Mouse (Mus musculus) 3134 (cell line): ENCODE measurements around the gene Dnah12.
"Not testable (repeated sequence)": the region's sequence is repeated elsewhere in the genome, so short reads cannot be mapped to it uniquely, and the experiment has no call there.

Experiments
- DNase-seq: peaks from one replicate; pipeline ENCODE4 v3.0.0-alpha.2; 2011; ENCODE audit warnings: low spot score; ENCODE audit not compliant: insufficient read length; ENCODE audit errors: extremely low read depth

Gene Dnah12

DNA sequence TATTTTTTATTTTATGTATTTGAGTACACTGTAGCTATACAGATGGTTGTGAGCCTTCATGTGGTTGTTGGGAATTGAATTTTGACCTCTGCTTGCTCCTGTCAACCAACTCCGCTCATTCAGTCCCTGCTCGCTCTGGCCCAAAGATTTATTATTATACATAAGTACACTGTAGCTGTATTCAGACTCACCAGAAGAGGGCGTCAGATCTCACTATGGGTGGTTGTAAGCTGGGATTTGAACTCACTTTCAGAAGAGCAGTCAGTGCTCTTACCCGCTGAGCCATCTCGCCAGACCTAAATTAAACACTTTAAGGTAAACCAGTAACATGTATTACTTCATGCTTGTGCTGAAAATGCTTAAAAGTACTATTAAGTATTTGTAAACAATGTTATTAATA lies 12.2 kb downstream of the Dnah12 start:
- DNase-seq = not testable (repeated sequence)

DNA sequence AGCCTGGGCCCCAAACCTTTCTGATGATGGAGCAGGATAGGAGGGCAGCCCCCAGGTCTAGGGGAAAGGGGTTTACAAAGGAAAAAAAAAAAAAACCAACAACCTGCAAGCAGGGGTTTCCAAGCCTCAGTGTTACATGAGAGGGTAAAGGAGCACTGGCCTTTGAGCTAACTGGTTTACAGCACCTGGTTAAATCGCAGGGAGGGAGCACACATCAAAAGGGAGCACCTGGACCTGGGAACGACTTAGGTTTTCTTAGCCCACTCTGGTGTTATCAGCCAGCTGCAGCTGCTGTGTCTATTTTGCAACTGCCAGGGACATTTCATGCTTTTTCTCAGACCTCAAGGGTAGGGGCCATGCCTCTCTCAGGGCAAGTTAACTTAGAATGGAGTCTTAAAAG lies 26.6 kb downstream of the Dnah12 start:
- not testable (repeated sequence) for DNase-seq

DNA sequence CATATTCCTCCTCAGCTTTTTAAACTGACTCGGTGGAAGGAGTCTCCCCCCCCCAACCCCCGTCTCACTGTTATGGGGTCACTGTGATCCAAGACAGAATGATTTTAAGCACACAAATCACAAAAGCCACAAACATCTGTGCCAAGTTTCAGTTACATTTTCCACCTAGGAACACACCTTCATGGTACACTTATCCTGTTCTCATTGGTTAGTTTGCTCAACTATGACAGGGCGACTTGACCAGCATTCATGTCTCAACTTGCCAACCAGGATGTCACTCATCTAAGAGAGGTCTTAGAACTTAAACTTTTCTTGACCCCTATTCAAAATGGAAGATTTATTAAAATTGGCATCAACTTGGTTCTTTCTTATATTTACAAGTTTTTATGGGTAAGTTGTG lies 31.8 kb downstream of the Dnah12 start:
- DNase-seq = no peak

DNA sequence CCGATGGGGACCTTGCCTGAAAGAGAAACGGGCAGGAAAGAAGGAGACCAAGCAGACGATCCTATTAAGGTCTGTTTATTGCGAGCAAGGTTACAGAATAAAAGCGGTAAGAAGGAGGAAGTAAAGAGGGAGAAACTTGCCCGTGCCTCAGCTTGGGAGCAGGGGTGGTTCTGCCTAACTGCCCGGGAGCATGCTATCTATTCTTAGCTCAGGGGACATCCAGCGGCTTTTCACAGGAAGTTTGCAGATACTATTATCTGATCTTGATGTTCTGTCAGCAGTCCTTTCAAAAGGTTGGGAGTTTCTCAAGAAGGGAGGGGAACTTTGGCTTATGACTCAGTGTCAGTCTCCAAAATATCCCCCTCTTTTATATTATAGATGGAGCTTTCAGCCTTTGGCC lies 65.5 kb downstream of the Dnah12 start:
- no peak for DNase-seq

DNA sequence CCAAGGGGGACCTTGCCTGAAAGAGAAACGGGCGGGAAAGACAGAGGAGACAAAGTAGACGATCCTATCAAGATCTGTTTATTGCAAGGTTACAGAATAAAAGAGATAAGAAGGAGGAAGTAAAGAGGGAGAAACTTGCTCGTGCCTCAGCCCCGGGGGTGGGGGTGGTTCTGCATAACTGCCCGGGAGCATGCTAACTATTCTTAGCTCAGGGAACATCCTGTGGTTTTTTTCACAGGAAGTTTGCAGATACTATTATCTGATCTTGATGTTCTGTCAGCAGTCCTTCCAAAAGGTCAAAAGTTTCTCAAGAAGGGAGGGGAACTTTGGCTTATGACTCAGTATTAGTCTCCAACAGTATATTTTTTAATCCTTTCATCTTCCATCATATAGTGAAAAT lies 71.8 kb downstream of the Dnah12 start:
- no peak for DNase-seq

DNA sequence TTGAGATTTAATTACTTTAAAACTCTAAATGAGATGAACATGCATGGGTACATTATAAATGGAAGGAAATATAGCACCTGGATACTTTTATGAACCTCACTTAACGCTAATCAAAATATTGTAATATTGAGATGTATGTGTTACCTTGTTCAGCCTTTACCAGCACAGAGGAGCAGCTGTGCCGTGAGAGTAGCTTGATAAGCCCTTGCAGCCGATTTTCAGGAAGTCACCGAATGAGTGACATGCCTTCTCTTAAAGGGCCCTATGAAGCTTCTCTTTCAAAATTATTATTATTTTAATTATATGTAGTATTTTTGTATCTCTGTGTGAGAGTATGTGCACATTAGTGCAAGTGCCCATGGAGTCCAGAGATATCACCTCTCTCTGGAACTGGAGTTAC lies 75.1 kb downstream of the Dnah12 start:
- DNase-seq = no peak

DNA sequence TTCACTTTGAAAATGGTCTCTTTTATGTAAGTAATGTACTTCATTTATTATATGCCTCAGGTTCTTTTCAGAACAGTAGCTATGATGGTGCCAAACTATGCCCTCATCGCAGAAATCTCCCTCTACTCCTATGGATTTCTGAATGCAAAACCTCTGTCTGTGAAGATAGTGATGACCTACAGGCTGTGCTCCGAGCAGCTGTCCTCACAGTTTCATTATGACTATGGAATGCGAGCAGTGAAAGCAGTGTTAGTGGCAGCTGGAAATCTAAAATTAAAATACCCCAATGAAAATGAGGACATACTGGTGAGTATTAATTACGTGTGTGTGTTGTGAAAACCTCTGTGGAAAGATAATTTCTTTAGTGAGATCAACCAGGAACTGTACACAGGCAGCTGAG lies 80.5 kb downstream of the Dnah12 start:
- no peak for DNase-seq

DNA sequence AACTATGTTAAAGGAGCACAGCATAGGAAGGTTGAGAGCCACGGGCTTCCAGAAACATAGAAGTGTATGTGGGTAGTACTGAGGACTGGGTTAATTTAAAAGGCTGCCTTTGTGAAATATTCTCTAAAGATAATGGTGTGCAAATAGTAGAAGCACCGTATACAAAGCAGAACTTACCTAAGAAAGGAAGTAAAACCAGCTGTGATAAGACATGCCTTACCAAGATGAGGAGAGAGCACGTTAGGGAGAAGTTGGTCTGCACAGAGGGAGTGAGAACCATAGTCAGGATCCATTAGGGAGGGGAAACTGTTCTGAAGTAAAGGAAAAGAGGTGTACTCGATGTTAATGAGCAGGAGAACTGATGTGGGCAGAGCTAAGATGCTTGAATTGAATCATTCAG lies 90.7 kb downstream of the Dnah12 start:
- DNase-seq = no peak

DNA sequence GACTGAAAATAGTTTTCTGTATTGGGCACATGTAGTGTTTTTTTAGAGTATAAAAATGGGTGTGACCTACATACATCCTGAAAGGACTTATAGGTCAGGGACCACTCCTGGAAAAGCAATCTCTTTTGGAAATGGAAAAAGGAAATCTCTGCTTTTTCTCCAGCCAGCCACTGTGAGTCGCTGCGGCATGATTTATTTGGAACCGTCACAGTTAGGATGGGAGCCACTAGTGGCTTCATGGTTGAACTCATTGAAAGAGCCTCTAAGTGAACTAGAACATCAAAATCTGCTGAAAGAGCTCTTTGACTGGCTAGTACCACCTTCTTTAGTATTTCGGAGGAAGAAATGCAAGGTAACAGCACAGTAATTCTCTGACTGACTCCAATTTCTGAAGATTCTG lies 92.6 kb downstream of the Dnah12 start:
- DNase-seq = no peak

DNA sequence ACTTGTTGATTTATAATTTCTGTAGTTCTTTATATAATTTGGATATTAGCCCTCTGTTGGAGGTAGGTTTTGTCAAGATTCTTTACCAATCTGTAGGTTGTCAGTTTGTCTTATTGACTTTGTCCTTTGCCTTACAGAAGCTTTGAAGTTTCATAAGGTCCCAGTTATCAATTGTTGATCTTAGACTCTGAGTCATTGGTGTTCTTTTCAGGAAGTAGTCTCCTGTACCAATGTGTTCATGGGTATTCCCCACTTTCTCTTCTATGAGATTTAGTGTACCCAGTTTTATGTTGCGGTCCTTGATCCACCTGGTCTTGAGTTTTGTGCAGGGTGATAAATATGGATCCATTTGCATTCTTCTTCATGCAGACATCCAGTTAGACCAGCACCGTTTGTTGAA lies 101.4 kb downstream of the Dnah12 start:
- no peak for DNase-seq

DNA sequence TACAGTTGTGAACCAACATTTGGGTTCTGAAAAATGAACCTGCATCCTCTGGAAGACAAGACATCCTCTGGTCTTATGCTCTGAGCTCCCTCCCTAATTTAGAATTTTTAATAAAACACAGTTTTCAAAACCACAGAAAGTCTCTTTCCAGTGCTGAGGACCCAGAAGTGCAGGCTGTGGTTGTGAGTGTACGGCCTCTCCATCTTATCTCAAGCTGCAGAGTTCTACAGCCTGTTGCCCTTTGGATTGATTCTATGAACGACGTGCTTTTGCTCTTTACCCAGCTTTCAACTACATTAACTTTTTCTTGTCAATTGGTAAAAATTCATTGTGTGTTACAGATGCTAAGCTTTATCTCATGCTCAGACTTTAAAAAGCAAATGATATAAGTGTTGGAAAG lies 105.3 kb downstream of the Dnah12 start:
- no peak for DNase-seq

DNA sequence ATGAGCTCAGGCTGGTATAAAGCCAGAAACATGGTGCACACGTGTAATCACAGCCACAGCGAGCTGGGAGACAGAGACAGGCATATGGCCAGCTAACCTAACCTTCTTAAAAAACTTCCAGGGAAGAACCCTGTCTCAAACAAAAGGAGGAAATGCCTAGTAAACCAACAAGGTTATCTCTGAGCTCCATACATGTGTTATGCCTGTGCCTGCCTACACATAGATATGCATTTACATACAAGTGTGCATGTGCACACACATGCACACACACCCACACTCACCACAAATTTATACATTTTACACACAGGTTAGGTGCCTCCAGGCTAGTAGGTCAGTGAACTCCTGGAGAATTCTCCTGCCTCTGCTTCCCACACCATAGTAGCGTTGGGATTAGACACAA lies 106.2 kb downstream of the Dnah12 start:
- DNase-seq = no peak

DNA sequence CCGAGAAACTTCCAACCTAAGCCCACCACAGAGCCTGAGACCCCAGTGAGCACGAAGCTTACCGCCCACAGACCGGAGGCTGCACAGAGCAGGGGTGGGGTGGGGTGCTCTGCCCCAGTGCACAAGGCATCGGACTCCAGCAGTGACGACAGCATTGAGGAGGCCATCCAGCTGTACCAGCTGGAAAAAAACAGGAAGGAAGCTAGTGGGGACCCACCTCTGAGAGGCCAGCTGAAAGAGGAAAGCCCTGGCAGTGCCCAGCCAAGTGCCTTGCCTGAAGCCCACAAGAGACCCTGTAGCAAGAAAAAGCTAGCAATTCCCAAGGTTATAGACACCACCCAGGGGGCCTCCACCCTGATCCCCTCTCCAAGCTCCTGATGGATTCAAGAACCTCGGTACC lies 112.4 kb downstream of the Dnah12 start:
- no peak for DNase-seq

DNA sequence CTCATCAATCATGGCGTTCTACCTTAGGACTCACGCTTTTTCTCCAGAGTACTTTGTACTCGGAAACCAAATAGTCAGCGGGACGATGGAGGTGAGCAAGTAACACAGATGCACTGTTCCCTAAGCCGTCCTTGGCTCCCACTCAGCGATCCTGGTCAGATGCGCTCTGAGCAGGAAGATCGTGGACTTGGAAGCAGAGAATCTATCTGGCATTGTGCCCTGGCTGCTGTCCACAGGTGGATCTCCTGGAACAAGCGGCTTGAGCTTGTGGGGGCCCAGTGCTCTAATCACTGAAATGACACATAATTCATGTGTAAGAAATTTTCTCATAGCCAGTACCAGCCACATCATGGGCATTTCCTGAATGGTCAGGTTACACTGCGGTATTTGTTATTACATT lies 119.7 kb downstream of the Dnah12 start:
- DNase-seq = no peak

DNA sequence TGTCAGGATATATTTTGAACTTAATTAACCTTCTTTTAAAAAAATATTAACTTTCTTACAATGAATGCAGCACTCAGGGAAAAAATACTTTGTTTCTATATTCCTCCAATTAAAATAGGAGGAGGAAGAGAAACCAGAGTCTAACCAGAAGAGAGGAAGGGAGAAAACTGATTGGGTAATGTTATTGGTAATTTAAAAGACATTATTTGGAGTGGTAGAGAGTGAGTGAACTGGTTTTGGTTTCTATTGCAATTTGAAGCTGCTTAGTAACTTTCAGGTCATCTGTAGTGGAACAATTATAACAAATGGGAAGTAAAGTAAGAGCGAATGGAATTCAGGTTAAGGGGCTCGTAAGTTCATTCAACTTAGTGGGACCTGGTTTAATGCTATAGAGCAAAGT lies 120.8 kb downstream of the Dnah12 start:
- no peak for DNase-seq

DNA sequence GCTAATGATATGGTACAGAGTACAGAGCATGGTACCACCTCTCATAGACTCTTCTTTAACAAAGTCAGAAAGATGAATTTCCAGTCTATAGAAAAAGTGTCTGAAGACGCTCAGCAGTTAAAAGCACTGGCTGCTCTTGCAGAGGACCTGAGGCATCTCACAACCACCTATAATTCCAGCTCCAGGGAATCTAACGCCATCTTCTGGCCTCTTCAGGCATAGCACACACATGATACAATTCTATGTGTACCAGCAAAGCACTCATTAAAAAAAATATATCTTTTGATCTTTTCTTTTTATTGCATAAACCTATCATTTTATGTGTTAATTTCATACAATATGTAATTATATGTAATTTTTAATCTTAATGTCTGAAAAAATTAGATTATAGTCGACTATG lies 121.8 kb downstream of the Dnah12 start:
- no peak for DNase-seq

DNA sequence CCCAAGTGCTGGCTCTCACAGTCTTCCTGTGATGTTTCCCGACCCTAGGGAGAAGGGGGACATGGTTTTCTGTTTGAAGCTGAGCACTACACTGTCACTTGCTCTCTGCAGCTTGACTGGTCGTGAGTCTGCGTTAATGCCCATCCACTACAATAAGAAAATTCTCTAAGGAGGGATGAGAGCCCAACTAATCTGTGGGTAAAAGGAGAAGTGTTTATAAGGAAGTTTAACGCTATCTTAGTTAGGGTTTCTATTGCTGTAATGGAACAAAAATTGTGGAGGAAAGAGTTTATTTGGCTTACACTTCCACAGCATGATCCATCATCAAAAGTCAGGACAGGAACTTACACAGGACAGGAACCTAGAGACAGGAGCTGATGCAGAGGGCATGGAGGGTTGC lies 123.7 kb downstream of the Dnah12 start:
- no peak for DNase-seq

DNA sequence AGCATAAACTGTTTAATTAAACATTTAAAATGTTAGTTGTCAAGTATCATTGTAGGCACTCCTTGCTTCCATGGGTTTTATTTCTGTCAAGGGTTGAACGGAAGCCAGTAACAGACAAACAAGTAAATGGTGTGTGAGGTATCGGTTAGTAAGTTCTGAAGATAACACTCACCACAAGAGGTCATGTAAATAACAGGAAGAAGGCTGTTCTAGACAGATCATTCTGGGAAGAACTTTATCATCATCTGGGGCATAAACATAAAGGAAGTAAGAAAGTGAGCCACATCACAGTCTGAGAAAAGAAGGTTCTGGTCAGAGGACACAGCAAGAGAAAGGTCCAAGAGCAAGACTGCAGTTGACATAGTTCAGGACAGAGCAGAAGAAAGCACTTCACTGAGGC lies 132.9 kb downstream of the Dnah12 start:
- DNase-seq = no peak

DNA sequence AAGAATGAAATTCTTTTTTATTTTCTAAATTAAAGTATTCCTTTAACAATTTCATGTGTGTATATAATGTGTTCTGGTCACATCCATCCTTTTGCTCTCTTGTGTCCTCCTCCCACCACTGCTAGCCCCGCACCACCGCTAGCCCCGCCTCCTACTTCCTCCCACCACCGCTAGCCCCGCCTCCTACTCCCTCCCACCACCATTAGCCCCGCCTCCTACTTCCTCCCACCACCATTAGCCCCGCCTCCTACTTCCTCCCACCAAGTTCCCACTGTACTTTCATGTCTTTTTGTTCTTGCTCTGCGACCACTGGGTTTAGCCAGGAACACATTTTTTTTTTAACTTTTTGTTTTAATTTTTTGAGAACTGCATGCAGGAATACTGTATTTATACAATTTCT lies 160.0 kb downstream of the Dnah12 start:
- DNase-seq = no peak

DNA sequence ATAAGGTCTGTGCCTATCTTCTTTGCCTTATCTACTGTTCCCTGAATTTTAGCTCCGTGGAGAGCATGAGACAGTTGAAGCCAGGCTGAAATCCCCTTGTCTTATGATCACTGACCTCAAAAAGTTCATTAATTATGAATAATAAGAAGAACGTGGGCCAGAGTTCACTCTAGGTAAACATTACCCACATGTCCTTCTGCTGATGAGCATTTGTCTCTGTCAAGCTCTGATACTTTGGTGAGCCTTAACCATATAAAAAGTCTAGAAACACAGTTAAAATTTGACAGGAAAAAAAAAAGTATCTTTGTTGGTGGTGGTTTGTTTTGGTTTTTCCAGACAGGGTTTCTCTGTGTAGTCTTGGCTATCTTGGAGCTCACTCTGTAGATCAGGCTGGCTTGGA lies 161.0 kb downstream of the Dnah12 start:
- DNase-seq = no peak

DNA sequence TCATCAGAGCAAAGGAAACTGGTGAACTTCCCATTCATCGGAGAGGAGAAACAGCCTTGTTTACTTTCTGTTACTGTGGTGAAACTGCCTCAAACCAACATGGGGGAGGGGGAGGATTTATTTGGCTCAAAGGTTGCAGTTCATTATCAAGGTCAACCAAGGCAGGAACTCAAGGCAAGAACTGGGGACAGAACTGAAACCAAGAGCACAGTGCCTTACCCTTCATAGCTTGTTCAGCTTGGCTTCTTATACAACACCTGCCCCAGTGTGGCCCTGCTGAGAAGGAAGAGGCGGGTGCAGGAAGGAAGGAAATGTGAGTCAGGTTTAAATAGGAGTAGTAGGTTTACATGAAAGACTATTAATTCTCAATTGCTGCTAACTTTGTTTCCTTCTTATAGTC lies 165.3 kb downstream of the Dnah12 start:
- DNase-seq = no peak

DNA sequence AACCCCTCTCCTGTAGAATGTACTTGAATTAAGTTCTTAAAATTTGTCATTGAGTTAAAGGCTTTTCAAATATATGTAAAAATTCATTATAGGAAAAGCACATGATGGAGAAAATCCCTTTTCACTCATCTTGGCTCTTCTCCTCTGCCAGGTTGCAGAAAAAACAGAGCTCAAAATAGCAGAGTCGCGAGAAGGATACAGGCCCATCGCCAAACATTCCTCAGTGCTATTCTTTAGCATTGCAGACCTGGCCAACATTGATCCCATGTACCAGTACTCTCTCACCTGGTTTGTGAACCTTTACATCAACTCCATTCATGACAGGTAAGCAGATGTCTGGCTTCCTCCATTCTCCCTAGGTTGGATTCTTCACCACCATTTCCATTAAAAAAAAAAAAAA lies 165.9 kb downstream of the Dnah12 start:
- DNase-seq = no peak

DNA sequence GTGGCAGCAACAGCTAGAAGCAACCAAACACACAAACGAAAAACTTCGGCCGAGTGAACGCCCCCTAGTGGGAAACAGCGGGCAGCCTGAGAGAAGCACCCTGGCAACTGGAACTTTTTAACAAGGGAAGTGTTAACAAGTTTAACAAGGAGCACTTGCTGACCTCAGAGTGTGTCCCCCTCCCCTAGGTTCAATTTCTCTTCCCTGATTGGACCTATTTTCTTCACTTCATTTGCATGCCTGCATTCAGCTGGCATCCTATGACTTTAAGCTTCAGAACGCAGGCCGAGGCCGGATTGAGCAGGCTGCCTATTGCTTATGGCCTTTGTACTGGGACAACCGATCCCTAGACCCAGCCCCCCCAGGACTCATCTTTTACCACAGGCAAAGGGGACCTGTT lies 174.3 kb downstream of the Dnah12 start:
- DNase-seq = no peak

DNA sequence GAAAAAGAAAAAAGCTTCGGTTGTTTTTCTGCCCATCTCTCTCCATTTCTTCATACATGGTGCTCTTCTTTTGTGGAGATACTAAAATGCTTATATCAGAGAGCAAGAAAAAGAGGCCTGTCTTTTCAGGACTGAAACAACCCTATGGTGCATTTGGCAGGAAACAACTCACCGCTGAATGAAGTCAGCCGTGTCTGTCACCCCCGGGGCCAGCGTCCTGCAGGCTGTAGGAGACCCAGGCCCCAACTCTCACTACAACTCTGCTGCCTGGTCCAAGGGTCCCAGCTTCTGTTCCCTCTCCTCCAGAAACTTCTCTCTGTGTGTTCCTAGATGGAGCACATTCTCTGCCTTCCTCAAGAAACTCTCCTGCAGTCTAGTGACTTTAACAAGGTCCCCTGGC lies 175.2 kb downstream of the Dnah12 start:
- DNase-seq = no peak
